Mouse (Mus musculus): ENCODE data around the gene Bank1. TPM values are rescaled to one million over a fixed set of nuclear protein-coding genes. Genes with fewer than 3 reads are reported as not detected.
"Not testable (repeated sequence)": the region's sequence is repeated elsewhere in the genome, so short reads cannot be mapped to it uniquely, and the experiment has no call there.

The Bank1 gene
- polyA plus RNA-seq (2016; fragmentation: Nextera tagmentation; extraction: Ambion mirVana): 0.12 and 0.14 TPM in 2 replicates

DNA sequence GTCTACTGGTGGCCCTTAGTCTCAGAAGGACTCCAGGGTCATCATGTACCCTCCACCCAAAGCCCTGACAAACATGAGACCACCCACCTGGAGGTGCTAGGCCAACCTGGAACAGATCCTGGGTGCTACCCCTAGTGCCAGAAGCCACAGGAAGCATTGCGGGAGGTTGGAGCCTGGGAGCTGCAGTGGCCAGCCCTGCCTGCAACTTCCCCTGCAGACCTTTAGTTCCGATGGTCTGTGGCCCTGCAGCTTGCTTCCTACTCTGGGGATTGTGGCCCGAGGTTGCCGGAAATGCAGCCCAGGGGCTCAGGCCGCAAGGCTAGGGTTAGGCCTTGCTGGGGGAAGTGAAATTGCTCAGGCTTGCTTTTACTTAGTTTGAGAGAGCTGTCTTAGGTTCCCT, at the start of gene Bank1:
Gene Bank1, minus strand, starts transcription at position 284 of the 400 bp plus-strand sequence.
- no peaks in the 10 kb centered on the region for H3K4me1 ChIP-seq
- no peaks in the 10 kb centered on the region for H3K27me3 ChIP-seq (ENCODE audit: poor library complexity, severe bottlenecking)
- DNase-seq (ENCODE audit: extremely low spot score, low spot score): no peak
- no peak within 1 kb of the TSS for H3K27ac ChIP-seq
- no peaks in the 10 kb centered on the region for H3K9me3 ChIP-seq
- no peaks in the 10 kb centered on the region for H3K36me3 ChIP-seq (replicated peaks)
- no peak within 1 kb of the TSS for H3K4me3 ChIP-seq
- 76% methylated on average over 5 of the region's 5 CpGs for WGBS

DNA sequence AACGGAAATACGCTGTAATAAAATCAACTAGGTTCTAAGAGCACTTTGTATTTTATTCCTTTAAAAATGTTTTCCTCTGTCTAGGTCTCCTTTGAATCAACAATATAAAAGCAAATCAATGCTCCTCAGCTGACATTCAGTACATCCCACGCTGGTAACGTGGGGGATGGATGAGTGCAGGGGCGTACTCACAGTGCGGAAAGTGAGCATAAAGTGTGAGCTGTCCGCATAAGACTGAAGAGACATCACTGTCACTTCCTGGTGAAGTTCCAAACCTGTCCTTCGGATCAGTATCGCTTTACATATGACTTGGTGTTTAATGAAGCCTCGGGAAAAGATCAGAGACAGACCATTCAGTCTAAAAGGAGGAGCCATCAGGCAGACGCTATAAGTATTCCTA, 44.0 kb upstream of the Bank1 start:
- no peaks in the 10 kb centered on the region for H3K9me3 ChIP-seq
- H3K4me1 ChIP-seq: no peaks in the 10 kb centered on the region
- 88% methylated on average over 11 of the region's 11 CpGs for WGBS
- DNase-seq (ENCODE audit: extremely low spot score, low spot score): no peak
- H3K27me3 ChIP-seq (ENCODE audit: poor library complexity, severe bottlenecking): no peaks in the 10 kb centered on the region
- H3K4me3 ChIP-seq: no peak overlapping the region
- no peaks in the 10 kb centered on the region for H3K36me3 ChIP-seq (replicated peaks)
- no peak overlapping the region for H3K27ac ChIP-seq

DNA sequence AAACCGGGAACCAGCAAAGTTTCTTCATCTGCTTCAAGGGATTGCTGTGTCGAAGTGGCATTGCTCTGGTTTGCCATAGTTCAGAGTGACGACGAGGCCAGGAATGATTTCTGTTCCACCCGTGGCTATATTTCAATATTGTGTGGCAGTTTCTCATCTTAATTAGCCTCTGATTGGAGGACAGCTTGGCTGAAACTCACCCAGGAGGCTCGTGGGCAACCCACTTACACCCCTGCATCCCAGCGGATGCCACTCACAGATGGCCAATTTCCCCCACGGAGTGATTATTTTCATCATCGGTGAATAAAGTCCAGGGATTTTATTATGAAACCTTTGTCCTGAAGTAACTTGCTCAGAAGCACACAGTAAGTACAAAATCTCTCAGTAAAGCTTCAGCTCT, 43.6 kb upstream of the Bank1 start:
- no peak overlapping the region for H3K4me3 ChIP-seq
- DNase-seq (ENCODE audit: extremely low spot score, low spot score): no peak
- no peaks in the 10 kb centered on the region for H3K36me3 ChIP-seq (replicated peaks)
- H3K4me1 ChIP-seq: no peaks in the 10 kb centered on the region
- H3K27ac ChIP-seq: no peak overlapping the region
- no peaks in the 10 kb centered on the region for H3K9me3 ChIP-seq
- H3K27me3 ChIP-seq (ENCODE audit: poor library complexity, severe bottlenecking): no peaks in the 10 kb centered on the region
- 93% methylated on average over 9 of the region's 9 CpGs for WGBS

DNA sequence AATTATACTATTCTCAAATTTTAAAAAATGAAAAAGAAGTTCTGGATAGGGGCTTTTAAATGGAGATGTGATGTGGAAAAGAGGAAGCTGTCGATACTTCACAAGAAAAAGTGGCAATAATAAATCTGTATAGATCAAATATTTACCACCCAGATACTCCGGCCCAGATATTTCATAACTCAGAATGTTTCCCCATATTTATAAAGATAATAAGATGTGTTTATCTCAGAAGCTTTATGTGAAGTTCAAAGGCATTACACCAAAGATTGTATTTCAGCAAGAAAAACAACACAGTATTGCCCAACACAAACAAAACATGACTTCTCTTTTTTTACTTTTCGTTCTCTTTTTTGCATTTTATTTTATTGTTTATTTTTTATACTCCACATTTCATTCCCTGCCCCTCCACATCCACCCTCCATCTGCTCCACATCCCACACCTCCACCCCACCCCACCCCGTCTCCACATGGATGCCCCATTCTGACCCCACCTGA, 42.7 kb upstream of the Bank1 start:
- Histone ChIP-seq H3K4me1 (no peaks in the 10 kb centered on the region), H3K4me3 (no peak overlapping the region), H3K27ac (no peak overlapping the region), H3K27me3 (ENCODE audit: poor library complexity, severe bottlenecking) (no peaks in the 10 kb centered on the region), H3K9me3 (no peaks in the 10 kb centered on the region), H3K36me3 (replicated peaks) (no peaks in the 10 kb centered on the region)
- WGBS: 94% methylated on average over 4 of the region's 4 CpGs
- no peak for DNase-seq (ENCODE audit: extremely low spot score, low spot score)

- H3K36me3 ChIP-seq (replicated peaks): no peaks in the 10 kb centered on the region
- WGBS: 87% methylated on average over 7 of the region's 7 CpGs
- H3K4me1 ChIP-seq: no peaks in the 10 kb centered on the region
- no peaks in the 10 kb centered on the region for H3K27me3 ChIP-seq (ENCODE audit: poor library complexity, severe bottlenecking)
- DNase-seq (ENCODE audit: extremely low spot score, low spot score): no peak
- H3K4me3 ChIP-seq: no peak overlapping the region
- H3K27ac ChIP-seq: no peak overlapping the region
- H3K9me3 ChIP-seq: no peaks in the 10 kb centered on the region
These were observed 23.8 kb upstream of the Bank1 start for GRCm38 (mm10) chr3:136349690-136350089.

DNA sequence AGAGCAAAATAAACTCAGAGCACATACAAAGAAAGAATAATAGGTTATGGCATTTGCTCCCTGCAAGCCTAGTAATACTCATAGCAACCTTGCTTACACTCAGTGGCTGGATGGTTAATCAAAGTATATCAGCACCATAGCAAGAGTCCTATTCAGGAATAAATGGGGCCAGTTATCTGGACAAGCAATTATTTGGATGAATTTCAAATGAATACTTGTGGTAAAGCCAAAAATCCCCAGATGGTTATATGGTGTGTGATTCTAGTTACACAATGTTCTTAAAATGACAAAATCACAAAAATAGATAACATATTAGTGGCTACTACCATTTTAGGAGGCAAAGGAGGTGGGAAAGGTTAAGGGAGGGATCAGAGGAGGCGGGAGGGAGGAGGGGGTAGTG, 22.7 kb upstream of the Bank1 start:
- no peak for DNase-seq (ENCODE audit: extremely low spot score, low spot score)
- Histone ChIP-seq H3K27ac (no peak overlapping the region), H3K4me1 (no peaks in the 10 kb centered on the region), H3K4me3 (no peak overlapping the region), H3K36me3 (replicated peaks) (no peaks in the 10 kb centered on the region), H3K27me3 (ENCODE audit: poor library complexity, severe bottlenecking) (no peaks in the 10 kb centered on the region), H3K9me3 (no peaks in the 10 kb centered on the region)
- 76% methylated on average over 1 of the region's 1 CpGs for WGBS

DNA sequence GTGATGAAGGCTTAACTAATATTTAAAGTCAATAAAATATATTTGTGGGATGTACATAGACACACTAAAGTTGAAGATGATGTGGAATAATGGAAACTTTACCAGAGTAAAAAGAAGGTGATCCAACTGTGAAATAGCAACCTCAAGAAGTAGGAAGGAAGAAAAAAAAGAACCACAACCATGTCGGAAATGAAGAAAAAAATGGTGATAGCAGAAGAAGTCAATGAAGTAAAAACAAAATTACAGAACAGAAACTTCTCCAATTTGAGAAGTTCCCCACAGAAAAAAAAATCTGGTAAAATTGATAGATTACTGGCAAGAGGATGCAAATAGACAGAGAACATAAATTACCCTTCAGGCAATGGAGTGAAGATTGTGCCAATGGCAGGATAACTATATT, 21.4 kb upstream of the Bank1 start:
- Histone ChIP-seq H3K27me3 (ENCODE audit: poor library complexity, severe bottlenecking) (no peaks in the 10 kb centered on the region), H3K36me3 (replicated peaks) (no peaks in the 10 kb centered on the region), H3K4me3 (no peak overlapping the region), H3K9me3 (no peaks in the 10 kb centered on the region), H3K27ac (no peak overlapping the region), H3K4me1 (no peaks in the 10 kb centered on the region)
- no peak for DNase-seq (ENCODE audit: extremely low spot score, low spot score)
- WGBS: 95% methylated on average over 1 of the region's 1 CpGs

GRCm38 (mm10) chr3:136341911-136342310, 16.0 kb upstream of the Bank1 start:
- 96% methylated on average over 2 of the region's 2 CpGs for WGBS
- H3K9me3 ChIP-seq: no peaks in the 10 kb centered on the region
- DNase-seq (ENCODE audit: extremely low spot score, low spot score): no peak
- no peaks in the 10 kb centered on the region for H3K4me1 ChIP-seq
- H3K27ac ChIP-seq: no peak overlapping the region
- no peak overlapping the region for H3K4me3 ChIP-seq
- H3K36me3 ChIP-seq (replicated peaks): no peaks in the 10 kb centered on the region
- H3K27me3 ChIP-seq (ENCODE audit: poor library complexity, severe bottlenecking): no peaks in the 10 kb centered on the region

DNA sequence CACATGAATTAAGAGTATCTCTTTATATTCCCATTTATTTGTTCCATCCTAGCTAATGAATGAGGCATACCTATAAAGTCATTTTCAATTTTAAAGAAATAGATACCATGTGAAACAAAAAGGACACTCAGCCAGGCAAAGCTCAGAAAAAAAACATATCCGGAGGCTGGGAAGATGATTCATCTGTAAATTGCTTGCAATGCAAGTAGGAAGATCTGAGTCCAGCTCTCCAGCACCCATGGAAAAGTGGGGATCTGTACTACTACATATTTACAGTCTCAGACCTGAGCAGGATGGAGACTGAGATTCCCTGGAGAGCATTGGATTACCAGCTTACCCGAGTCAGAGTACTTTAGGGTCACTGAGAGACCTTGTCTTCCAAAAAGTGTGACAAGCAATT, 14.0 kb upstream of the Bank1 start:
- WGBS: 83% methylated on average over 2 of the region's 2 CpGs

GRCm38 (mm10) chr3:136331135-136331534, 5.3 kb upstream of the Bank1 start:
- no peaks in the 10 kb centered on the region for H3K9me3 ChIP-seq
- H3K36me3 ChIP-seq (replicated peaks): no peaks in the 10 kb centered on the region
- H3K27me3 ChIP-seq (ENCODE audit: poor library complexity, severe bottlenecking): no peaks in the 10 kb centered on the region; the same call in 1 of the 2 replicates
- no peak overlapping the region for H3K4me3 ChIP-seq
- DNase-seq (ENCODE audit: extremely low spot score, low spot score): no peak
- no peaks in the 10 kb centered on the region for H3K4me1 ChIP-seq
- WGBS: 92% methylated on average over 2 of the region's 2 CpGs
- no peak overlapping the region for H3K27ac ChIP-seq

More for the DNA sequence above, 14.0 kb upstream of the Bank1 start:
- no peaks in the 10 kb centered on the region for H3K9me3 ChIP-seq
- DNase-seq (ENCODE audit: extremely low spot score, low spot score): no peak
- no peaks in the 10 kb centered on the region for H3K36me3 ChIP-seq (replicated peaks)
- H3K4me1 ChIP-seq: no peaks in the 10 kb centered on the region
- no peaks in the 10 kb centered on the region for H3K27me3 ChIP-seq (ENCODE audit: poor library complexity, severe bottlenecking)
- H3K27ac ChIP-seq: no peak overlapping the region
- H3K4me3 ChIP-seq: no peak overlapping the region

DNA sequence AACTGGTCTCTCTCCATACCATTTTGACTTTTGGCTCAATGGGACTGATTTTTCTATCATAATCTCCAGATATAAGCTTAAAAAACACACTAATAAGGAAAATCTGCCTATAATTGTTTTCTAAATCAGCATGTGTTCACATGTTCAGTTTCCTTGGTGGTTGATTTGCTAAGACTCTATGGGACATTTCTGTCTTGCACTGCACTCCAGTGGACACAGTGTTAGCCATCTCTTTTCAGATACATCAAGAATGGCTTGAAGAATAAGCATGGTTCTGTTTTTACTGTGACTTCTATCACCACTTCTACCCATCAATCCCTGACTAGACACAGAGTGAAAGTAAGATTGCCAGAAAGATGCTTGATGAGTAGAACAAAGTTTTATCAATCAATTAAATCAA, 4.2 kb upstream of the Bank1 start:
- Histone ChIP-seq H3K4me3 (no peak overlapping the region), H3K4me1 (no peaks in the 10 kb centered on the region), H3K27ac (no peak overlapping the region), H3K9me3 (no peaks in the 10 kb centered on the region), H3K27me3 (ENCODE audit: poor library complexity, severe bottlenecking) (no peaks in the 10 kb centered on the region; the same call in 1 of the 2 replicates), H3K36me3 (replicated peaks) (no peaks in the 10 kb centered on the region)
- no peak for DNase-seq (ENCODE audit: extremely low spot score, low spot score)

GRCm38 (mm10) chr3:136329133-136329532, 3.3 kb upstream of the Bank1 start:
- Histone ChIP-seq H3K4me3 (no peak overlapping the region), H3K27me3 (ENCODE audit: poor library complexity, severe bottlenecking) (no peaks in the 10 kb centered on the region; the same call in 1 of the 2 replicates), H3K36me3 (replicated peaks) (no peaks in the 10 kb centered on the region), H3K9me3 (no peaks in the 10 kb centered on the region), H3K4me1 (no peaks in the 10 kb centered on the region), H3K27ac (no peak overlapping the region)
- DNase-seq (ENCODE audit: extremely low spot score, low spot score): no peak
- 57% methylated on average over 6 of the region's 6 CpGs for WGBS

GRCm38 (mm10) chr3:136324716-136325115, 1.1 kb downstream of the Bank1 start:
- not testable (repeated sequence) for H3K4me3 ChIP-seq; H3K4me1 ChIP-seq; DNase-seq (ENCODE audit: extremely low spot score, low spot score); H3K27ac ChIP-seq; H3K27me3 ChIP-seq (ENCODE audit: poor library complexity, severe bottlenecking); H3K9me3 ChIP-seq; H3K36me3 ChIP-seq (replicated peaks)
- 95% methylated on average over 6 of the region's 6 CpGs for WGBS

DNA sequence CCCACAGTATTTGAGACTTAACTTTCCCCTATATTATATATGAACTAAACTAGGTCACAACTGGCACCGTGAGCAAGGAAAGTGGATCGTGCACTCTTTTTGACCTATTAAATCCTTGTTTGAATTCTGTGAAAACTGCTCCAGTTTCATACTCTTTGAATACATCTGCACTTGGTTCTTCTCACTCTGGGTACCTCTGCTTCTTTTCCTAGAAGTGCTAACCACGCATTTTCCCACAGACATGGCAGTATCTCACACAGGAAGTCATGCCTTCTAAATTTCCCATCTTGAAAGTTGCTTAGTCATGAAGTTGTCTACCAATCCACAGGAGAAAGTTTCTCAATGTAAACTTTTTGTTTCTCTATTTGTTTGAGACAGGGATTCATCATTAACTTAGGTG, 3.9 kb downstream of the Bank1 start:
- Histone ChIP-seq H3K27ac (no peak overlapping the region), H3K4me1 (no peaks in the 10 kb centered on the region), H3K4me3 (no peak overlapping the region), H3K27me3 (ENCODE audit: poor library complexity, severe bottlenecking) (no peaks in the 10 kb centered on the region), H3K9me3 (no peaks in the 10 kb centered on the region), H3K36me3 (replicated peaks) (no peaks in the 10 kb centered on the region)
- WGBS: 93% methylated on average over 3 of the region's 3 CpGs
- DNase-seq (ENCODE audit: extremely low spot score, low spot score): no peak

Measured in forebrain, embryonic 10.5 days (tissue).